In the genomic region with DNA sequence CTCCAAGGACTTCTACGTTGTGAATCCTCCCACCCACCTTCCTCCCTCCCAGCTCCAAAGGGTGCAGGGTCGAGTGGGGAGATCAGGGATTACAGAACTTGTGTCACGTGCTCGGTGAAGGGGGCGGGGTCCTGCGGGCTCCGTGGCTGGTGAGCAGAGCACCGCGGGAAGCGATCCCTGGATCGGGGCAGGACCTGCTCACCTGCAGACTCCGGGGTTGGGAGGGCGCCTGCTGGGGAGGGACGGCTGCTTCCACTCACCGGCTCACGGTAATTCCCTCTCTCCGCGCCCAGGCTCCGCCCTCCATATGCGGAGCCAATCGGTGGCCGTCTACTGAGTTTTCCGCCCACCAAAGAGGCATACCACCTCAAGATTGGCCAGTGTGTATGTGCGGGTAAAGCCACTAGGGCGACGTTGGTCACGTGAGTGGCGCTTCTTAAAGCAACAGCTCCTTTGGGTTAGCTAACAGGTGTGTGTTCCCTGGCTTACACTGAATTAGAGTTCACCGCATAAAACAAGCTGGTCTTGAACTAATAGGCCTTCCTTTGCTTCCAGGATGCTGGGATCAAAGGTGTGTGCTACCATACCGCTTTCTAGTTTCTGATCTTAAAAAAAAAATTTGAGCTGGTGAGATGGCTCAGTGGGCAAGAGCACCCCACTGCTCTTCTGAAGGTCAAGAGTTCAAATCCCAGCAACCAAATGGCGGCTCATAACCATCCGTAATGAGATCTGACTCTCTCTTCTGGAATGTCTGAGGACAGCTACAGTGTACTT, we compare ENCODE assay signal across 8 mouse cellular contexts. TPM values are rescaled to one million over a fixed set of nuclear protein-coding genes. Genes with fewer than 3 reads are reported as not detected.
DNase-seq lines count a peak whose midpoint lies in the region; ATAC-seq lines count a peak whose summit lies in the region.

Gene Taf6l, minus strand, starts transcription at position 410 of the 774 bp plus-strand sequence.

- H3K27ac ChIP-seq in lung, embryonic 16.5 days (ENCODE audit: low read length) = peak within 1 kb of the TSS; percentile 82

- peak within 1 kb of the TSS; percentile 85 for H3K9ac ChIP-seq in lung, embryonic 16.5 days (ENCODE audit: low read length)

- H3K4me2 ChIP-seq in lung, embryonic 16.5 days (ENCODE audit: low read depth, low read length) = peak within 1 kb of the TSS; percentile 72

- under 1% methylated on average over 32 of the region's 32 CpGs for WGBS in lung, embryonic 16.5 days

- H3K27me3 ChIP-seq in lung, embryonic 16.5 days (ENCODE audit: control insufficient read depth, insufficient read depth, low read depth, low read length) = no peaks in the 10 kb centered on the region

- peak; percentile 96 for DNase-seq in MEL-GATA-1-ER (ENCODE audit: extremely low read depth, low read depth)
- peak; percentile 86 for DNase-seq in cerebellum, adult 8-10 months
- peak; percentile 94 for DNase-seq in forelimb bud, embryonic 11.5 days (ENCODE audit: low read depth, low spot score)
- DNase-seq in layer of hippocampus, adult 9-10 months (ENCODE audit: low spot score) = peak; percentile 94
- DNase-seq in ovary, postnatal 10 days (ENCODE audit: low spot score) = peak; percentile 57
- DNase-seq in thymus, postnatal 10 days (ENCODE audit: low spot score in 2 of 2) = peak; percentile 87 to 92

- peak; percentile 98 to 99 for ATAC-seq in hematopoietic stem cell, adult 5-6 weeks (replicated peaks in 1 of 2; ENCODE audit: insufficient read depth in 1 of 2, low FRiP score in 2 of 2, low TSS enrichment in 1 of 2, low read depth in 1 of 2, poor library complexity in 2 of 2, severe bottlenecking in 2 of 2)
- peak; percentile 99 for ATAC-seq in lung, embryonic 16.5 days (ENCODE audit: low read depth)

- H3K36me3 ChIP-seq in lung, embryonic 16.5 days (ENCODE audit: control insufficient read depth, insufficient read depth, low read length) = peaks cover 5% of the 10 kb centered on the region

- H3K9me3 ChIP-seq in lung, embryonic 16.5 days (ENCODE audit: control insufficient read depth, low read length) = no peaks in the 10 kb centered on the region

- H3K4me1 ChIP-seq in lung, embryonic 16.5 days (replicated peaks; ENCODE audit: control insufficient read depth, insufficient read depth, low read length) = peaks cover 10% of the 10 kb centered on the region

- peak within 1 kb of the TSS; percentile 79 for H3K4me3 ChIP-seq in lung, embryonic 16.5 days (ENCODE audit: low read length)

RNA-seq across cellular contexts. Expression of gene Taf6l, which starts in this region (rescaled TPM):
- 12.3 and 15.6 TPM in 2 replicates for total RNA-seq in hematopoietic stem cell, adult 5-6 weeks (2017)
- polyA plus RNA-seq in lung, embryonic 16.5 days (2015; fragmentation: Nextera tagmentation; extraction: Ambion mirVana) = 24.0 and 26.0 TPM in 2 replicates

Comparison
In these comparisons a context has a peak if more than half of its experiments do, and no peak if none do; other contexts are left out.
1. Peak in every context shown above with its lines: DNase-seq, ATAC-seq, H3K4me3 ChIP-seq and H3K27ac ChIP-seq.